Mouse (Mus musculus): ENCODE data around the gene Stn1.

Gene Stn1

GRCm38 (mm10) chr19:47508771-47509281 lies 28.5 kb downstream of the Stn1 start:
- DNase-seq (ENCODE audit: low spot score), result peak; percentile 19

GRCm38 (mm10) chr19:47508191-47508590 lies 29.1 kb downstream of the Stn1 start:
- peak; percentile 29 for DNase-seq (ENCODE audit: low spot score)

GRCm38 (mm10) chr19:47507128-47508121 lies 29.9 kb downstream of the Stn1 start:
- DNase-seq (ENCODE audit: low spot score), result peak; percentile 73

GRCm38 (mm10) chr19:47503625-47504024 lies 33.7 kb downstream of the Stn1 start:
- DNase-seq (ENCODE audit: low spot score), result peak; percentile 51

- peak; percentile 72 for DNase-seq (ENCODE audit: low spot score)
Observed at GRCm38 (mm10) chr19:47502563-47502962, 34.7 kb downstream of the Stn1 start.

GRCm38 (mm10) chr19:47500389-47501011 lies 36.8 kb downstream of the Stn1 start:
- DNase-seq (ENCODE audit: low spot score), result no peak

GRCm38 (mm10) chr19:47499841-47500240 lies 37.5 kb downstream of the Stn1 start:
- DNase-seq (ENCODE audit: low spot score), result no peak

- DNase-seq (ENCODE audit: low spot score), result no peak
Observed at GRCm38 (mm10) chr19:47498942-47499341, 38.4 kb downstream of the Stn1 start.

GRCm38 (mm10) chr19:47497736-47498135 lies 39.6 kb downstream of the Stn1 start:
- DNase-seq (ENCODE audit: low spot score), result no peak

GRCm38 (mm10) chr19:47497313-47497712 lies 40.0 kb downstream of the Stn1 start:
- DNase-seq (ENCODE audit: low spot score), result no peak

GRCm38 (mm10) chr19:47493017-47493997 lies 44.0 kb downstream of the Stn1 start:
- no peak for DNase-seq (ENCODE audit: low spot score)

GRCm38 (mm10) chr19:47492422-47492821 lies 44.9 kb downstream of the Stn1 start:
- DNase-seq (ENCODE audit: low spot score), result no peak

GRCm38 (mm10) chr19:47491853-47492252 lies 45.5 kb downstream of the Stn1 start:
- DNase-seq (ENCODE audit: low spot score), result no peak

GRCm38 (mm10) chr19:47489233-47489632 lies 48.1 kb downstream of the Stn1 start:
- no peak for DNase-seq (ENCODE audit: low spot score)

GRCm38 (mm10) chr19:47488250-47488649 lies 49.1 kb downstream of the Stn1 start:
- DNase-seq (ENCODE audit: low spot score), result no peak

GRCm38 (mm10) chr19:47487572-47487971 lies 49.7 kb downstream of the Stn1 start:
- no peak for DNase-seq (ENCODE audit: low spot score)

GRCm38 (mm10) chr19:47485997-47486566 lies 51.2 kb downstream of the Stn1 start:
- DNase-seq (ENCODE audit: low spot score), result peak; percentile 47

GRCm38 (mm10) chr19:47484110-47484509 lies 53.2 kb downstream of the Stn1 start:
- no peak for DNase-seq (ENCODE audit: low spot score)

- DNase-seq (ENCODE audit: low spot score), result no peak
Observed at GRCm38 (mm10) chr19:47483346-47483745, 54.0 kb downstream of the Stn1 start.

GRCm38 (mm10) chr19:47473453-47473852 lies 63.9 kb downstream of the Stn1 start:
- no peak for DNase-seq (ENCODE audit: low spot score)

- DNase-seq (ENCODE audit: low spot score), result no peak
Observed at GRCm38 (mm10) chr19:47472881-47473400, 64.4 kb downstream of the Stn1 start.
